Mouse (Mus musculus): ENCODE data around the gene Zer1.

DNA sequence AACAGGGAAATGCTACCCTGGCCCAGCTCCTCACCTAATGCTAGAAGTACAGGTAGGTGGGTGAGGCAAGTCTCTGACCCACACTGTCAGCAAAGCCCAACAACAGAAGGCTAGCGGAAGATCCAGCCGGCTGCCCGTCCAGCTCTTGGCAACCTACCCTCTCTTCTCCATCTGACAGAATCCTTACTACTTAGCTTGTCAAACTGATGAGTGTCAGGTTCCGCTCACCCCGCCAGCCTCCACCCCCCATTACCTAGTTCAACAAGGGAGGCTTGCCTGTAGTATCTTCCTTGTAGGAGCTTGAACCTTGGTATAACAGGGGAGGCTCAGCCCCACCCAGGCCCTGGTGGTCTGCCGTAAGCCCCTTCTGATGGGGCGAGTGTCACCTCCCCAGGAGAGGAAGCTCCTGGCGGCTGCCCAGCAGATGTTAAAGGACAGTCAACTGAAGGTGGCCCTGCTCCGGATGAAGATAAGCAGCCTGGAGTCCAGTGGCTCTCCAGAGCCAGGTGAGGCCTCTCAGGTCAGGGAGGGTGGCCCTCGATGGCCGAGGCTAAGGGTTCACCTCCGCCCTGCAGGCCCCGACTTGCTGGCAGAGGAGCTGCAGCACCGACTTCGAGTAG lies 44.1 kb downstream of the Zer1 start:
- no peak for TF ChIP-seq CTCF (IDR thresholded peaks at IDR 0.05; ENCODE audit: low read depth, low read length)
- TF ChIP-seq POLR2A (IDR thresholded peaks at IDR 0.05; ENCODE audit: extremely low read depth, insufficient read depth, low read length) = no peak

All from liver, adult 2 months (tissue).